Mouse (Mus musculus): ENCODE data around the gene Tedc1. TPM values are rescaled to one million over a fixed set of nuclear protein-coding genes. Genes with fewer than 3 reads are reported as not detected.

The Tedc1 gene
- polyA plus RNA-seq, 1 experiment from 2014 or later: 11.0 TPM

GRCm38 (mm10) chr12:113202008-113202407, 45.8 kb downstream of the Tedc1 start:
- no peaks in the 10 kb centered on the region for H3K4me1 ChIP-seq (ENCODE audit: control insufficient read depth, insufficient read depth, low read length)
- H3K4me3 ChIP-seq (ENCODE audit: low read depth, low read length): no peak overlapping the region
- no peaks in the 10 kb centered on the region for H3K9me3 ChIP-seq (replicated peaks; ENCODE audit: control insufficient read depth, low read length, poor library complexity, severe bottlenecking)
- no peak overlapping the region for H3K27ac ChIP-seq (ENCODE audit: low read length)
- H3K9ac ChIP-seq (ENCODE audit: low read depth, low read length): no peak overlapping the region
- H3K27me3 ChIP-seq (ENCODE audit: control insufficient read depth, insufficient read depth, low read depth, low read length): no peaks in the 10 kb centered on the region
- H3K36me3 ChIP-seq (ENCODE audit: control insufficient read depth, insufficient read depth, low read length): no peaks in the 10 kb centered on the region
- ATAC-seq: no peak
- no peak overlapping the region for H3K4me2 ChIP-seq (ENCODE audit: low read length)

GRCm38 (mm10) chr12:113203522-113203921, 47.3 kb downstream of the Tedc1 start:
- Histone ChIP-seq H3K36me3 (ENCODE audit: control insufficient read depth, insufficient read depth, low read length) (no peaks in the 10 kb centered on the region), H3K4me2 (ENCODE audit: low read length) (no peak overlapping the region), H3K4me1 (ENCODE audit: control insufficient read depth, insufficient read depth, low read length) (no peaks in the 10 kb centered on the region), H3K27me3 (ENCODE audit: control insufficient read depth, insufficient read depth, low read depth, low read length) (no peaks in the 10 kb centered on the region), H3K9me3 (replicated peaks; ENCODE audit: control insufficient read depth, low read length, poor library complexity, severe bottlenecking) (no peaks in the 10 kb centered on the region), H3K9ac (ENCODE audit: low read depth, low read length) (no peak overlapping the region), H3K27ac (ENCODE audit: low read length) (no peak overlapping the region), H3K4me3 (ENCODE audit: low read depth, low read length) (no peak overlapping the region)
- 78% methylated on average over 7 of the region's 7 CpGs for WGBS
- no peak for ATAC-seq

- no peaks in the 10 kb centered on the region for H3K36me3 ChIP-seq (ENCODE audit: control insufficient read depth, insufficient read depth, low read length)
- 93% methylated on average over 7 of the region's 7 CpGs for WGBS
- H3K4me1 ChIP-seq (ENCODE audit: control insufficient read depth, insufficient read depth, low read length): no peaks in the 10 kb centered on the region
- no peak overlapping the region for H3K9ac ChIP-seq (ENCODE audit: low read depth, low read length)
- no peak overlapping the region for H3K27ac ChIP-seq (ENCODE audit: low read length)
- no peaks in the 10 kb centered on the region for H3K27me3 ChIP-seq (ENCODE audit: control insufficient read depth, insufficient read depth, low read depth, low read length)
- no peaks in the 10 kb centered on the region for H3K9me3 ChIP-seq (replicated peaks; ENCODE audit: control insufficient read depth, low read length, poor library complexity, severe bottlenecking)
- H3K4me2 ChIP-seq (ENCODE audit: low read length): no peak overlapping the region
- no peak for ATAC-seq
- no peak overlapping the region for H3K4me3 ChIP-seq (ENCODE audit: low read depth, low read length)
Observed at GRCm38 (mm10) chr12:113205251-113205942, 49.2 kb downstream of the Tedc1 start.

- Histone ChIP-seq H3K4me1 (ENCODE audit: control insufficient read depth, insufficient read depth, low read length) (no peaks in the 10 kb centered on the region), H3K4me2 (ENCODE audit: low read length) (no peak overlapping the region), H3K9ac (ENCODE audit: low read depth, low read length) (no peak overlapping the region), H3K9me3 (replicated peaks; ENCODE audit: control insufficient read depth, low read length, poor library complexity, severe bottlenecking) (no peaks in the 10 kb centered on the region), H3K4me3 (ENCODE audit: low read depth, low read length) (no peak overlapping the region), H3K36me3 (ENCODE audit: control insufficient read depth, insufficient read depth, low read length) (no peaks in the 10 kb centered on the region), H3K27me3 (ENCODE audit: control insufficient read depth, insufficient read depth, low read depth, low read length) (no peaks in the 10 kb centered on the region), H3K27ac (ENCODE audit: low read length) (no peak overlapping the region)
- ATAC-seq: no peak
- 86% methylated on average over 6 of the region's 6 CpGs for WGBS
Observed at GRCm38 (mm10) chr12:113207737-113208136, 51.5 kb downstream of the Tedc1 start.

- whole genome bisulfite sequencing: 88% methylated on average over 17 of the region's 17 CpGs
- ATAC-seq: no peak
- no peaks in the 10 kb centered on the region for H3K9me3 ChIP-seq (replicated peaks; ENCODE audit: control insufficient read depth, low read length, poor library complexity, severe bottlenecking)
- no peaks in the 10 kb centered on the region for H3K36me3 ChIP-seq (ENCODE audit: control insufficient read depth, insufficient read depth, low read length)
- H3K9ac ChIP-seq (ENCODE audit: low read depth, low read length): no peak overlapping the region
- no peaks in the 10 kb centered on the region for H3K4me1 ChIP-seq (ENCODE audit: control insufficient read depth, insufficient read depth, low read length)
- H3K27me3 ChIP-seq (ENCODE audit: control insufficient read depth, insufficient read depth, low read depth, low read length): no peaks in the 10 kb centered on the region
- H3K27ac ChIP-seq (ENCODE audit: low read length): no peak overlapping the region
- H3K4me3 ChIP-seq (ENCODE audit: low read depth, low read length): no peak overlapping the region
- no peak overlapping the region for H3K4me2 ChIP-seq (ENCODE audit: low read length)
Observed at GRCm38 (mm10) chr12:113210586-113211378, 54.6 kb downstream of the Tedc1 start.

- 85% methylated on average over 5 of the region's 5 CpGs for WGBS
- Histone ChIP-seq H3K4me1 (ENCODE audit: control insufficient read depth, insufficient read depth, low read length) (no peaks in the 10 kb centered on the region), H3K27ac (ENCODE audit: low read length) (no peak overlapping the region), H3K9me3 (replicated peaks; ENCODE audit: control insufficient read depth, low read length, poor library complexity, severe bottlenecking) (no peaks in the 10 kb centered on the region), H3K4me3 (ENCODE audit: low read depth, low read length) (no peak overlapping the region), H3K36me3 (ENCODE audit: control insufficient read depth, insufficient read depth, low read length) (no peaks in the 10 kb centered on the region), H3K27me3 (ENCODE audit: control insufficient read depth, insufficient read depth, low read depth, low read length) (no peaks in the 10 kb centered on the region), H3K9ac (ENCODE audit: low read depth, low read length) (no peak overlapping the region), H3K4me2 (ENCODE audit: low read length) (no peak overlapping the region)
- ATAC-seq: no peak
Observed at GRCm38 (mm10) chr12:113211772-113212171, 55.6 kb downstream of the Tedc1 start.

- H3K4me1 ChIP-seq (ENCODE audit: control insufficient read depth, insufficient read depth, low read length): no peaks in the 10 kb centered on the region
- 91% methylated on average over 10 of the region's 10 CpGs for WGBS
- no peak overlapping the region for H3K9ac ChIP-seq (ENCODE audit: low read depth, low read length)
- H3K27ac ChIP-seq (ENCODE audit: low read length): no peak overlapping the region
- no peak overlapping the region for H3K4me3 ChIP-seq (ENCODE audit: low read depth, low read length)
- no peaks in the 10 kb centered on the region for H3K9me3 ChIP-seq (replicated peaks; ENCODE audit: control insufficient read depth, low read length, poor library complexity, severe bottlenecking)
- no peak for ATAC-seq
- no peaks in the 10 kb centered on the region for H3K27me3 ChIP-seq (ENCODE audit: control insufficient read depth, insufficient read depth, low read depth, low read length)
- no peak overlapping the region for H3K4me2 ChIP-seq (ENCODE audit: low read length)
- no peaks in the 10 kb centered on the region for H3K36me3 ChIP-seq (ENCODE audit: control insufficient read depth, insufficient read depth, low read length)
Observed at GRCm38 (mm10) chr12:113212326-113212924, 56.2 kb downstream of the Tedc1 start.

- ATAC-seq: no peak
- Histone ChIP-seq H3K9me3 (replicated peaks; ENCODE audit: control insufficient read depth, low read length, poor library complexity, severe bottlenecking) (no peaks in the 10 kb centered on the region), H3K27ac (ENCODE audit: low read length) (no peak overlapping the region), H3K9ac (ENCODE audit: low read depth, low read length) (no peak overlapping the region), H3K4me3 (ENCODE audit: low read depth, low read length) (no peak overlapping the region), H3K27me3 (ENCODE audit: control insufficient read depth, insufficient read depth, low read depth, low read length) (no peaks in the 10 kb centered on the region), H3K36me3 (ENCODE audit: control insufficient read depth, insufficient read depth, low read length) (no peaks in the 10 kb centered on the region), H3K4me2 (ENCODE audit: low read length) (no peak overlapping the region), H3K4me1 (ENCODE audit: control insufficient read depth, insufficient read depth, low read length) (no peaks in the 10 kb centered on the region)
- WGBS: 73% methylated on average over 2 of the region's 2 CpGs
Observed at GRCm38 (mm10) chr12:113213226-113213625, 57.0 kb downstream of the Tedc1 start.
